Mouse (Mus musculus) E14TG2a.4 (cell line): ENCODE measurements around the gene Ceacam20.

ENCODE experiments used
- CTCF ChIP-seq: conservative IDR thresholded peaks from 2 replicates; pipeline ENCODE4 v1.5.1; 2014; ENCODE audit warnings: low read length
- NANOG ChIP-seq: IDR thresholded peaks from 2 replicates; pipeline ENCODE4 v1.6.1; 2014; ENCODE audit warnings: borderline replicate concordance, low read length, mixed read lengths

- TF ChIP-seq CTCF (peak; percentile 60), NANOG (no peak)
These were observed 4.4 kb downstream of the Ceacam20 start for GRCm38 (mm10) chr7:19969541-19970090.
